Mouse (Mus musculus) frontal cortex, adult 2 months (tissue): Measurements from ENCODE around the gene Cep295nl. TPM values are rescaled to one million over a fixed set of nuclear protein-coding genes. Genes with fewer than 3 reads are reported as not detected.

Source experiments
- DNase-seq, 2 experiments: peaks; one replicate each; pipeline ENCODE4 v3.0.0; 2022; ENCODE audit warnings: low spot score in 1 of 2; ENCODE audit errors: extremely low spot score in 1 of 2
- polyA plus RNA-seq: library from polyadenylated mRNA; depleted of rRNA; stranded (reverse); fragments of >200 nt; gene quantifications from 2 replicates; pipeline ENCODE4 v1.2.3, GENCODE M21; 2012

Gene Cep295nl
- polyA plus RNA-seq, 1 experiment = 0.52 TPM

- DNase-seq = no peak
Measured at GRCm38 (mm10) chr11:118355640-118356039, 13.3 kb upstream of the Cep295nl start, which contains the start of gene Timp2. TSS of gene Timp2 (minus strand) at chr11:118355740.

GRCm38 (mm10) chr11:118355205-118355604 is 12.9 kb upstream of the Cep295nl start:
- peak; percentile 46 to 83 for DNase-seq

GRCm38 (mm10) chr11:118354636-118355191 is 12.4 kb upstream of the Cep295nl start:
- peak in 1 of 2 experiments; percentile 33 for DNase-seq

GRCm38 (mm10) chr11:118349494-118349893 is 7.2 kb upstream of the Cep295nl start:
- DNase-seq = no peak

- DNase-seq = no peak
Measured at GRCm38 (mm10) chr11:118348877-118349276, 6.6 kb upstream of the Cep295nl start.

GRCm38 (mm10) chr11:118348419-118348818 is 6.1 kb upstream of the Cep295nl start:
- DNase-seq = no peak

GRCm38 (mm10) chr11:118347911-118348310 is 5.6 kb upstream of the Cep295nl start:
- DNase-seq = no peak

- no peak for DNase-seq
Measured at GRCm38 (mm10) chr11:118347391-118347790, 5.1 kb upstream of the Cep295nl start.

- no peak for DNase-seq
Measured at GRCm38 (mm10) chr11:118346395-118347096, 4.2 kb upstream of the Cep295nl start.

GRCm38 (mm10) chr11:118345693-118346092 is 3.4 kb upstream of the Cep295nl start:
- no peak for DNase-seq

- no peak for DNase-seq
Measured at GRCm38 (mm10) chr11:118343629-118344028, 1.3 kb upstream of the Cep295nl start.

GRCm38 (mm10) chr11:118337491-118338168 is 4.7 kb downstream of the Cep295nl start:
- DNase-seq = peak; percentile 46 to 81

GRCm38 (mm10) chr11:118333431-118333830 is 8.9 kb downstream of the Cep295nl start:
- DNase-seq = no peak

- no peak for DNase-seq
Measured at GRCm38 (mm10) chr11:118332376-118332775, 9.9 kb downstream of the Cep295nl start.

GRCm38 (mm10) chr11:118330777-118331176 is 11.5 kb downstream of the Cep295nl start:
- peak; percentile 42 to 83 for DNase-seq

- DNase-seq = no peak
Measured at GRCm38 (mm10) chr11:118330361-118330760, 11.9 kb downstream of the Cep295nl start.

- no peak for DNase-seq
Measured at GRCm38 (mm10) chr11:118328947-118329346, 13.4 kb downstream of the Cep295nl start.

- no peak for DNase-seq
Measured at GRCm38 (mm10) chr11:118328511-118328910, 13.8 kb downstream of the Cep295nl start.

GRCm38 (mm10) chr11:118326991-118327971 is 15.0 kb downstream of the Cep295nl start:
- peak; percentile 83 to 92 for DNase-seq

- DNase-seq = no peak
Measured at GRCm38 (mm10) chr11:118326491-118326890, 15.8 kb downstream of the Cep295nl start.
